Mouse (Mus musculus) heart, adult 10 weeks (tissue): Measurements from ENCODE around the gene Tmem177. TPM values are rescaled to one million over a fixed set of nuclear protein-coding genes. Genes with fewer than 3 reads are reported as not detected.

Experiments
- polyA plus RNA-seq: library from polyadenylated mRNA; stranded (reverse); fragments of 350-450 nt; fragmentation: Illumina TruSeq; extraction: RNeasy Lipid Tissue Mini Kit (QIAGEN cat#74804); gene quantifications from one replicate; pipeline ENCODE4 v1.2.3, GENCODE M21; 2014; ENCODE audit warnings: low read depth, low replicate concordance

Gene Tmem177
- polyA plus RNA-seq, result 11.3 TPM

GRCm38 (mm10) chr1:119912953-119913814 lies at the start of gene Tmem177:
TSS of gene Tmem177 (minus strand) at chr1:119913208.

Other genes starting within 250 kb of the Tmem177 start
- 12.3 TPM for gene Ptpn4, start 75.6 kb downstream of the Tmem177 start, polyA plus RNA-seq
- gene Cfap221, start 84.0 kb upstream of the Tmem177 start, polyA plus RNA-seq, result not detected
- not detected for gene Sctr, start 93.7 kb upstream of the Tmem177 start, polyA plus RNA-seq
- 5.4 TPM for gene Tmem37, start 160.9 kb upstream of the Tmem177 start, polyA plus RNA-seq
- 442 TPM for gene Dbi, start 207.9 kb upstream of the Tmem177 start, polyA plus RNA-seq
- 3.5 TPM for gene 3110009E18Rik, start 208.0 kb upstream of the Tmem177 start, polyA plus RNA-seq